Mouse (Mus musculus): ENCODE data around the gene Arg2. TPM values are rescaled to one million over a fixed set of nuclear protein-coding genes. Genes with fewer than 3 reads are reported as not detected.

Arg2 gene
- polyA plus RNA-seq, 1 experiment from 2014 or later: 20.4 TPM

GRCm38 (mm10) chr12:79131178-79131675, 650 bp downstream of the Arg2 start:
- no peak for ATAC-seq
- POLR2A ChIA-PET: interaction anchor here (0.6 kb wide), 1 partner anchor 69 kb away, joined by 3 read pairs; no protein-coding TSS in a partner anchor
- in situ Hi-C loops (cut with MboI; ENCODE audit: low pct_unique_long_range_greater_than_20kb): no loop called here
- TF ChIP-seq CTCF (IDR thresholded peaks at IDR 0.05): no peak
- CTCF ChIA-PET: interaction anchor here (1.2 to 1.8 kb wide), 2 partner anchors 9 to 12 kb away, joined by 4 to 5 read pairs; no protein-coding TSS in a partner anchor
- no peak for DNase-seq (ENCODE audit: low read depth, low spot score)
- H3K27me3 ChIP-seq: no peaks in the 10 kb centered on the region

- in situ Hi-C loops (cut with MboI; ENCODE audit: low pct_unique_long_range_greater_than_20kb): no loop called here
- POLR2A ChIA-PET: interaction anchor here (0.7 kb wide), 1 partner anchor 354 kb away, joined by 3 read pairs; no protein-coding TSS in a partner anchor
- CTCF ChIA-PET: interaction anchor here (1.2 to 1.8 kb wide), 2 partner anchors 10 to 13 kb away, joined by 4 to 5 read pairs; no protein-coding TSS in a partner anchor
- TF ChIP-seq CTCF (IDR thresholded peaks at IDR 0.05): no peak
- peak; percentile 57 for DNase-seq (ENCODE audit: low read depth, low spot score)
- ATAC-seq: peak; percentile 60
- no peaks in the 10 kb centered on the region for H3K27me3 ChIP-seq
These were observed 1.3 kb downstream of the Arg2 start for GRCm38 (mm10) chr12:79131706-79132460.

- H3K27me3 ChIP-seq: no peaks in the 10 kb centered on the region
- POLR2A ChIA-PET: no interaction called here
- ATAC-seq (no peak), DNase-seq (ENCODE audit: low read depth, low spot score) (no peak)
- no peak for TF ChIP-seq CTCF (IDR thresholded peaks at IDR 0.05)
- in situ Hi-C loops (cut with MboI; ENCODE audit: low pct_unique_long_range_greater_than_20kb): no loop called here
- CTCF ChIA-PET: interaction anchor here (1.0 to 1.5 kb wide), 2 partner anchors 12 to 37 kb away, joined by 3 to 4 read pairs; no protein-coding TSS in a partner anchor
These were observed 4.1 kb downstream of the Arg2 start for GRCm38 (mm10) chr12:79134676-79135075.

- no peak for ATAC-seq
- DNase-seq (ENCODE audit: low read depth, low spot score): no peak
- no peak for TF ChIP-seq CTCF (IDR thresholded peaks at IDR 0.05)
- H3K27me3 ChIP-seq: no peaks in the 10 kb centered on the region
- POLR2A ChIA-PET: no interaction called here
- CTCF ChIA-PET: interaction anchor here (1.0 to 1.5 kb wide), 2 partner anchors 13 to 36 kb away, joined by 3 to 4 read pairs; no protein-coding TSS in a partner anchor
- in situ Hi-C loops (cut with MboI; ENCODE audit: low pct_unique_long_range_greater_than_20kb): no loop called here
These were observed 4.5 kb downstream of the Arg2 start for GRCm38 (mm10) chr12:79135105-79135504.

DNA sequence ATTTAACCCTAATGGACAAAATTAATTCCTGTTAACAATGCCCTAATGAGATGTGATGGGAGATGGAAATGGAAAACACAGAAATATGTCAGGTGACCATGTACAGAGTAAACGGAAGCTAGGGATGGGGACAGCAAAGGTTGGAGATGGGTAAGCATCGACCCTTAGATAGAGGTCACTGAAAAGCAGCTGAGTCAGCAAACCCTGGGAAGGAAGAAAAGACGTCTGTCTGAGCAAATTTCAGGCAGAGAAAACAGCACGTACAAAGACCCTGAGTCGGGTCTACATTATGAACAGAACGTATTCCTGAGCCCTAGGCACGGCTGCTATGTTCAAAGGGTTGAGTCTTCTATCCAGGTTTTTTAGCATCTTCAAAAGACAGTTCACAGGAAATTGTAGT, 6.4 kb downstream of the Arg2 start:
- ATAC-seq (no peak), DNase-seq (ENCODE audit: low read depth, low spot score) (no peak)
- no peaks in the 10 kb centered on the region for H3K27me3 ChIP-seq
- ChIA-PET CTCF (interaction anchor here (1.8 kb wide), 1 partner anchor 28 kb away, joined by 5 read pairs; no protein-coding TSS in a partner anchor), POLR2A (no interaction called here)
- TF ChIP-seq CTCF (IDR thresholded peaks at IDR 0.05): no peak
- in situ Hi-C loops (cut with MboI; ENCODE audit: low pct_unique_long_range_greater_than_20kb): no loop called here

GRCm38 (mm10) chr12:79138999-79139398, 8.4 kb downstream of the Arg2 start:
- no peaks in the 10 kb centered on the region for H3K27me3 ChIP-seq
- CTCF ChIA-PET: no interaction called here
- DNase-seq (ENCODE audit: low read depth, low spot score) (no peak), ATAC-seq (no peak)
- in situ Hi-C loops (cut with MboI; ENCODE audit: low pct_unique_long_range_greater_than_20kb): no loop called here
- POLR2A ChIA-PET: no interaction called here
- TF ChIP-seq CTCF (IDR thresholded peaks at IDR 0.05): no peak

GRCm38 (mm10) chr12:79139417-79139816, 8.8 kb downstream of the Arg2 start:
- DNase-seq (ENCODE audit: low read depth, low spot score) (no peak), ATAC-seq (no peak)
- POLR2A ChIA-PET: no interaction called here
- CTCF ChIA-PET: no interaction called here
- no peak for TF ChIP-seq CTCF (IDR thresholded peaks at IDR 0.05)
- in situ Hi-C loops (cut with MboI; ENCODE audit: low pct_unique_long_range_greater_than_20kb): no loop called here
- no peaks in the 10 kb centered on the region for H3K27me3 ChIP-seq

DNA sequence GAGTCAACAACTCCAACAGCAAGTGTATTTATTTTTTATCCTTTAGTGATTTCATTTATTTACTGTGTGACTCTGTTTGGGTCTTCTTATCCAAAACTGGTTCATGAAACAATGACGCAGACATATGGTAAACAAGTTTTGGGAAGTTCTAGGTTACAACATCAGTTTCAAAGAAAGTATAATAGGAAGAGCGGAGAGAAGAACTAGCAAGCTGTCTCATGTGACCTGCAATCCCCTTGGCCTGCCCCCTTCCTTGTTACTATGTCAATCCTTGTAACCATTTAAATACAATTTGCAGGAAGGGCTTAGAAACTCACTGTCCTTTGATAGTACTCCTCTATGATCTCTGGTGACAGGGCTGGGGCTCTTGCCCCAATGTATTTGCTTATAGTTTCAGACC, 10.2 kb downstream of the Arg2 start:
- no peaks in the 10 kb centered on the region for H3K27me3 ChIP-seq
- CTCF ChIA-PET: no interaction called here
- no peak for DNase-seq (ENCODE audit: low read depth, low spot score)
- in situ Hi-C loops (cut with MboI; ENCODE audit: low pct_unique_long_range_greater_than_20kb): no loop called here
- POLR2A ChIA-PET: interaction anchor here (0.7 kb wide), 1 partner anchor 161 kb away, joined by 3 read pairs; no protein-coding TSS in a partner anchor
- TF ChIP-seq CTCF (IDR thresholded peaks at IDR 0.05): no peak
- ATAC-seq: no peak

DNA sequence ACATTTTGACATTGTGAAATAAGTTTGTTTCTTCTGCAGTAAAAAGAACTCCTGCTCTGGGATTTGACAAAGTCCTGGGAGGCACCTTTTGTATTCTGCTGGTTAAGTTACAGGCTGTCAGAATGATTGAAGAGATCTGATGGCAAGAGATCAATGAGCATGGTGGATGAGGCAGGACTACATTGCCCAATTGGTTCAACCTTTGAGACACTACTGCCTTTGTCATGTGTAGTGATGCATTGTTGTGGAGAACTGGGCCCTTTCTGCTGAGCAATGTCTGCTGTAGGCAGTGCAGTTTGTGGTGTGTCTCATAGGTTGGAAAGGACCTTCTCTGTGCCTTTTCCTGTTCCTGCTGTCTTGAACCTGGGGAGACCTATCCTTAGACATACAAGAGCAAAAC, 10.8 kb downstream of the Arg2 start:
- no peak for TF ChIP-seq CTCF (IDR thresholded peaks at IDR 0.05)
- in situ Hi-C loops (cut with MboI; ENCODE audit: low pct_unique_long_range_greater_than_20kb): no loop called here
- ChIA-PET CTCF (no interaction called here), POLR2A (interaction anchor here (0.7 kb wide), 1 partner anchor 161 kb away, joined by 3 read pairs; no protein-coding TSS in a partner anchor)
- no peak for ATAC-seq
- DNase-seq (ENCODE audit: low read depth, low spot score): no peak
- no peaks in the 10 kb centered on the region for H3K27me3 ChIP-seq

DNA sequence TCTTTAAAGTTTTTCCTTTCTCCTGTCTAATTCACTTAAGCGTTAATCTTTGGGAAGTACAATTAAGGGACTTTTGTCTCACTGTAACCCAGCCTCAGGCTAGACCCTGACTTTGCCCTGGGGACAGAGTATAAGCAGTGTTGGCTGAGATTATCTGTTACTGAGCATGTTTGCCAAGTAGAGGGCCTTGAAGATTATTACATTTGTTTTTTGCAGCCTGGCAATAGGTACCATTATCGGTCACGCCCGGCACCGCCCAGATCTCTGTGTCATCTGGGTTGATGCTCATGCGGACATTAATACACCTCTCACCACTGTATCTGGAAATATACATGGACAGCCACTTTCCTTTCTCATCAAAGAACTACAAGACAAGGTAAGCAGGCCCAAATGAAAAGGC, 19.1 kb downstream of the Arg2 start:
- in situ Hi-C loops (cut with MboI; ENCODE audit: low pct_unique_long_range_greater_than_20kb): no loop called here
- ChIA-PET POLR2A (no interaction called here), CTCF (no interaction called here)
- ATAC-seq (no peak), DNase-seq (ENCODE audit: low read depth, low spot score) (no peak)
- H3K27me3 ChIP-seq: no peaks in the 10 kb centered on the region
- no peak for TF ChIP-seq CTCF (IDR thresholded peaks at IDR 0.05)

DNA sequence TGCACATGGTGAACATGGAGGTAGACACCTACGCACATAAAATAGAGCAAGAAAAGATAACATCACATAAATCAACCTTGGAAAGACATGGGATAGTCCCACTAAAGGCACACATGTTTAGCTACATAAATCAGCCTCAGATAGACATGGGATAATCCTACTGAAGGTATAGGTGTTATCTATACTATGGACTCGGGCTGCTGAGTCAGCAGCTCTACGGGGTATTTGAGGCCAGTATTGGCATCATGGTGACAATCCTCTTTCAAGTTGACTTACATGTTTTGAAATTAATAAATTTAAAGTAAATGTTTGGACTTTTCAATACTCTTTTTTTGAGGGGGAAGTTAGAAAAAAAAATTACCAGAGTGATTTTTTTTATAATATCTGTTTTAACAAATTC, 32.3 kb downstream of the Arg2 start:
- no peaks in the 10 kb centered on the region for H3K27me3 ChIP-seq
- in situ Hi-C loops (cut with MboI; ENCODE audit: low pct_unique_long_range_greater_than_20kb): no loop called here
- no peak for TF ChIP-seq CTCF (IDR thresholded peaks at IDR 0.05)
- POLR2A ChIA-PET: no interaction called here
- ATAC-seq: no peak
- no peak for DNase-seq (ENCODE audit: low read depth, low spot score)
- CTCF ChIA-PET: no interaction called here
